ENCODE assay signal across 18 mouse cellular contexts in genomic region chr3:145256647-145257046, GRCm38 (mm10). TPM values are rescaled to one million over a fixed set of nuclear protein-coding genes. Genes with fewer than 3 reads are reported as not detected.
"Had no signal": no experiment of that assay in that cellular context is flagged by ENCODE, and none has a peak within 500 bp of the region (broad histone marks: within the 10 kb centered on the region; RNA-seq: fewer than 3 reads in every experiment).

No protein-coding gene starts in this region.

- H3K4me3 ChIP-seq: kidney, embryonic 15.5 days; limb, embryonic 13.5 days; midbrain, embryonic 10.5 days; neural tube, embryonic 12.5 days; stomach, embryonic 15.5 days had no signal

- H3K9me3 ChIP-seq: kidney, embryonic 15.5 days; limb, embryonic 13.5 days; midbrain, embryonic 10.5 days; neural tube, embryonic 12.5 days; stomach, embryonic 15.5 days had no signal

- H3K27me3 ChIP-seq: kidney, embryonic 15.5 days; limb, embryonic 13.5 days; neural tube, embryonic 12.5 days; stomach, embryonic 15.5 days had no signal

- H3K4me2 ChIP-seq: kidney, embryonic 15.5 days; limb, embryonic 13.5 days; neural tube, embryonic 12.5 days; stomach, embryonic 15.5 days had no signal

- H3K36me3 ChIP-seq: kidney, embryonic 15.5 days; limb, embryonic 13.5 days; midbrain, embryonic 10.5 days; neural tube, embryonic 12.5 days; stomach, embryonic 15.5 days had no signal

- H3K9ac ChIP-seq: kidney, embryonic 15.5 days; limb, embryonic 13.5 days; liver, embryonic 14.5 days; neural tube, embryonic 12.5 days; stomach, embryonic 15.5 days had no signal

- DNase-seq: kidney, adult 2 months; kidney, postnatal 14 days; lung, adult 18-20 months; lung, postnatal 10 days; lung, postnatal 4 days; midbrain, embryonic 14.5 days; retina, postnatal 1 day; right cerebral cortex, postnatal 4 days; thymus, postnatal 36 days had no signal

- H3K4me1 ChIP-seq: kidney, embryonic 15.5 days; limb, embryonic 13.5 days; midbrain, embryonic 10.5 days; neural tube, embryonic 12.5 days; stomach, embryonic 15.5 days had no signal

- H3K27ac ChIP-seq: kidney, embryonic 15.5 days; limb, embryonic 13.5 days; liver, embryonic 14.5 days; midbrain, embryonic 10.5 days; neural tube, embryonic 12.5 days; stomach, embryonic 15.5 days had no signal

RNA-seq across cellular contexts. Expression of gene Col24a1, which starts 35.6 kb away (rescaled TPM):
- total RNA-seq: megakaryocyte, adult 5-6 weeks; neutrophil, adult 5-6 weeks had no signal
- polyA plus RNA-seq: spleen, adult 2 months had no signal
